Mouse (Mus musculus): ENCODE measurements at regions not wholly inside any gene's neighbourhood (a gene's known extent, or its start where the extent isn't known, plus 50 kb on each side); places are given as distances from the start of the nearest gene placed in this dataset.
"Not testable (repeated sequence)": the region's sequence is repeated elsewhere in the genome, so short reads cannot be mapped to it uniquely, and the experiment has no call there.

DNA sequence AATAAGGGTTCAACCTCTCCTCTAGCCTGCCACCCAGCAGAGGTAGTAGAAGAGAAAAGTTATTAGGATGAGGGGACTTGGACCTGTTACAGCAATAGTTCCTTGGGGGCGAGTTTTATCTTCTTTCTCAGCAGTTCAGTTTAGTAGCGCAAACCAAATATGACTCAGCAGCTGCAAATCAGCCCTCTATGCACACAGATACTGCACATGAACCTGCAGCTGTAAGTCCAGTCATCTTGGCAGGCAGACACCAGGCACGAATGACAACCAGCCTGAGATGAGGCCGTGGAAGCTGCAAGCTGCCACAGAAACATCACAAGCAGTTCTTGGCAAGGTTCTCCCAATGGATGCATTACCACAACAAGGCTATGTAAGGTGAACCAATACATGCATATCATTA lies 327.0 kb upstream of the Akr1e1 start:
- Histone ChIP-seq H3K27ac (ENCODE audit: insufficient read depth, low read depth, low read length) (no peak overlapping the region), H3K4me1 (ENCODE audit: control insufficient read depth, insufficient read depth, low read length) (no peaks in the 10 kb centered on the region), H3K4me3 (ENCODE audit: insufficient read depth, low read length) (no peak overlapping the region)
- TF ChIP-seq CTCF (IDR thresholded peaks at IDR 0.05; ENCODE audit: low read depth, low read length) (no peak), POLR2A (IDR thresholded peaks at IDR 0.05; ENCODE audit: borderline replicate concordance, low read depth, low read length) (no peak)

DNA sequence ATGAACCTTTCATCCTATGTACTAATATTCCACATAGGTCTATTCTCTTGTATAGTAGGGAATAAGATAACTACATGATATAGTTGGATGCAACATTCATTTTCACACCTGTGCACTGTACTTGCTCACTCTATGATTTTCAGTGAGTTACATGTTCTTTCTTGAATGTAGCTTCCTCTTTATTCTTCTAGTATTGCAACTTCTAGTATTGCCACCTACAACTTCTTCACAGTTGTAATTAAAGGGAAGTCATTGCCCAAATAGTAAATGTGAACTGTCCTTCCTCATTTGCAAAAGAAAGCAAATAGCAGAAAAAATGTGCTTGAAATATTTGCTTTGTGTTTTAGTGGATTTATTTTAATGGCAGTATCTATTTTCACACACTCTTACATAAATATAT lies 330.9 kb upstream of the Akr1e1 start:
- H3K4me3 ChIP-seq (ENCODE audit: insufficient read depth, low read length) = no peak overlapping the region
- peaks cover 2% of the 10 kb centered on the region; the same call in 1 of the 2 replicates for H3K4me1 ChIP-seq (ENCODE audit: control insufficient read depth, insufficient read depth, low read length)
- no peak overlapping the region for H3K27ac ChIP-seq (ENCODE audit: insufficient read depth, low read depth, low read length)
- TF ChIP-seq POLR2A (IDR thresholded peaks at IDR 0.05; ENCODE audit: borderline replicate concordance, low read depth, low read length) = no peak
- no peak for TF ChIP-seq CTCF (IDR thresholded peaks at IDR 0.05; ENCODE audit: low read depth, low read length)

DNA sequence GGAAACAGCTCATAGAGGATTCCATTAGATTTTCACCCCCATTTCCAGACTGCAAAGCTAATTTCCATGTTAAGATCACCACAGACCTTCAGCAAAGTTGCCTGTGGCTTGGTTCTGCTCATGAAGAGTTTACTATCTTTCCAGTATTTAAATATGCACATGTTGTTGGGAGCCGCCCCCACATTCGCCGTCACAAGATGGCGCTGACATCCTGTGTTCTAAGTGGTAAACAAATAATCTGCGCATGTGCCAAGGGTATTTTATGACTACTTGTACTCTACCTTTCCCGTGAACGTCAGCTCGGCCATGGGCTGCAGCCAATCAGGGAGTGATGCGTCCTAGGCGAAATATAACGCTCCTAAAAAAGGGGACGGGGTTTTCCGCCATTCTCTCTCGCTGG lies 333.5 kb upstream of the Akr1e1 start:
- H3K27ac ChIP-seq (ENCODE audit: insufficient read depth, low read depth, low read length); H3K4me1 ChIP-seq (ENCODE audit: control insufficient read depth, insufficient read depth, low read length); H3K4me3 ChIP-seq (ENCODE audit: insufficient read depth, low read length): not testable (repeated sequence)

DNA sequence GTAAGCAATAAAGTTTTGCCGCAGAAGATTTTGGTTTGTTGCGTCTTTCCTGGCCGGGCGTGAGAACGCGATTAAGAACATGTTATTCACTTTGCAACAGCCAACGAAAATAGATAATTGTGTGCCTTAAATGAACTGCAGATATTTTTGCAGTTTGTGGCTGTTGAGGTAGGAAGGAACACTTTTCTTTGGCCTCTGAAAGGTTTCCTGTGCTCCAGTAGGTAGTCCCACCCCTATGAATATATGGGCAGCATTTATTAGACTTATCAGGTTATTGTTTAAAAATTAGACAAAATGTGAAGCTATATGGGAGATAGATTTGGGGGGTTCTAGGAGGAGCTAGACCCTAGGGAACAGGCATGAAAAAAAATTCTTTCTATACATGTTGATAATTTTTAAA lies 334.1 kb upstream of the Akr1e1 start:
- no peak for TF ChIP-seq POLR2A (IDR thresholded peaks at IDR 0.05; ENCODE audit: borderline replicate concordance, low read depth, low read length)
- Histone ChIP-seq H3K27ac (ENCODE audit: insufficient read depth, low read depth, low read length) (no peak overlapping the region), H3K4me3 (ENCODE audit: insufficient read depth, low read length) (peak overlapping the region; percentile 61)

DNA sequence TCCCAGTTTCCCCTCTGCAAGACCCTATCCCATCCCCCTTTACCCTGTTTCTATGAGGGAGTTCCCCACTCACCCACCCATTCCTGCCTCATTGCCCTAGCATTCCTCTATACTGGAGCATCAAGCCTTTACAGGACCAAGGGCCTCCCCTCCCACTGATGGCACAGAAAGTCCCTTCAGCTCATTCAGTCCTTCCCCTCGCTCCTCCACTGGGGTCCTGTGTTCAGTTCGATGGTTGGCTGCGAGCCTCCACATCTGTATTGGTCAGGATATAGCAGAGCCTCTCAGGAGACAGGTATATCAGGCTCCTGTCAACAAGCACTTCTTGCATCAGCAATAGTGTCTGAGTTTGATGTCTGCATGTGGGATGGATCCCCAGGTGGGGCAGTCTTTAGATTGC lies 346.4 kb upstream of the Akr1e1 start:
- Histone ChIP-seq H3K4me3 (ENCODE audit: insufficient read depth, low read length) (no peak overlapping the region), H3K27ac (ENCODE audit: insufficient read depth, low read depth, low read length) (no peak overlapping the region), H3K4me1 (ENCODE audit: control insufficient read depth, insufficient read depth, low read length) (no peaks in the 10 kb centered on the region)
- no peak for TF ChIP-seq CTCF (IDR thresholded peaks at IDR 0.05; ENCODE audit: low read depth, low read length)
- no peak for TF ChIP-seq POLR2A (IDR thresholded peaks at IDR 0.05; ENCODE audit: borderline replicate concordance, low read depth, low read length)

More for the DNA sequence above, 334.1 kb upstream of the Akr1e1 start:
- peaks cover 2% of the 10 kb centered on the region; the same call in 1 of the 2 replicates for H3K4me1 ChIP-seq (ENCODE audit: control insufficient read depth, insufficient read depth, low read length)

DNA sequence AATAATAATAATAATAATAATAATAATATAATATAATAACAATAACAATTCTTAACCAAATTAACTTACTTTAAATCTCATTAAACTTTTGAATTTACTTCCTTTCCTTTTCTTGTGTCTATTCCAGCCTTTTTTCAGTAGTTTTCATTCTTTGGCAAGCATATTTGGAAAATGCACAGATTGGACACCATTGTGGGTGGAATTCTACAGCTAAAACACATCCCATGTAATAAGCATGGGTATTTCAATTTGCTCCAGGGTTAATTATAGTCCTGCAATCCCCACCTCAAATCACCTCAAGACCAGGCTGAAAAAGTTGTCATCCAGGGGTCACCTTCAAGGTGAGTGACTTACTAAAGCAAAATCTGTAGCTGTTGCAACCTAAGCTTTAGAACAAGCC lies 355.9 kb upstream of the Akr1e1 start:
- TF ChIP-seq CTCF (IDR thresholded peaks at IDR 0.05; ENCODE audit: low read depth, low read length) (no peak), POLR2A (IDR thresholded peaks at IDR 0.05; ENCODE audit: borderline replicate concordance, low read depth, low read length) (no peak)
- Histone ChIP-seq H3K27ac (ENCODE audit: insufficient read depth, low read depth, low read length) (no peak overlapping the region), H3K4me3 (ENCODE audit: insufficient read depth, low read length) (no peak overlapping the region), H3K4me1 (ENCODE audit: control insufficient read depth, insufficient read depth, low read length) (no peaks in the 10 kb centered on the region)

DNA sequence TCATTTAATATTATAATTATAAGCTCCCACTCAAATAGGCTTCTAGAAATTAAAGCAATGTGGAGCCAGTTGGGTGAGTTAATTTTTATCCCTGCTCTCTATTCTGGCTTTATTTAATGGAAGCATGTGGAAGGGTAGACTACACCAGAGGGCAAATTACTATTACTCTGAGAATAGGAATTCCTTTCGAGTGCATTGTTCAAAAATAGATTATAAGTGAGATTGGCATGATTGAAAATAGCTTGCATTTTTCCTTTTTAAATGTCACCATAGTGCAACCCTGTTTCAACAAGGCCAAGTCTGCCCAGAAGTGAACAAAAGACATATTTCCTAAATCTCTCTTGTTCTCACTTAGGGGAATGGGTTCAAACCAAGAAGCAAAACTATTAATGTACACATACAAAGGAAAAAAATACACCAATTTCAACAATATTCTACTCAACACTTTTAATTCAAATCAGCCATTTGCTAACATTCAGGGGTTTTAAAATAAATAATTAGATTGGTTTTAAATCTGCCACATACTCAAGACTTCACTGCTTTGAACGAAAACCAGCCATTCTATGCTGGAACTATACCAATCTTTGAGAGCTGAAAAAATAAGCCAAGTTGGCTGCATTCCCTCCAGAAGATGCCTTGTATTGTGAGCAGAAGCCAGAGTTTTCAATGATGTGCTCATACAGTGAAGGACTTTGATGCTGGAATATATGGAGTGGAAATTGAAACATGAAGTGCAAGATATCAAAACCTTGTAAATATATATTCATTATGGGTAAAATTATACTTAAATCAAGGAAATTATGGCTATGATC lies 361.3 kb upstream of the Akr1e1 start:
- Histone ChIP-seq H3K27ac (ENCODE audit: insufficient read depth, low read depth, low read length) (no peak overlapping the region), H3K4me3 (ENCODE audit: insufficient read depth, low read length) (no peak overlapping the region), H3K4me1 (ENCODE audit: control insufficient read depth, insufficient read depth, low read length) (no peaks in the 10 kb centered on the region)
- TF ChIP-seq POLR2A (IDR thresholded peaks at IDR 0.05; ENCODE audit: borderline replicate concordance, low read depth, low read length) (no peak), CTCF (IDR thresholded peaks at IDR 0.05; ENCODE audit: low read depth, low read length) (no peak)

DNA sequence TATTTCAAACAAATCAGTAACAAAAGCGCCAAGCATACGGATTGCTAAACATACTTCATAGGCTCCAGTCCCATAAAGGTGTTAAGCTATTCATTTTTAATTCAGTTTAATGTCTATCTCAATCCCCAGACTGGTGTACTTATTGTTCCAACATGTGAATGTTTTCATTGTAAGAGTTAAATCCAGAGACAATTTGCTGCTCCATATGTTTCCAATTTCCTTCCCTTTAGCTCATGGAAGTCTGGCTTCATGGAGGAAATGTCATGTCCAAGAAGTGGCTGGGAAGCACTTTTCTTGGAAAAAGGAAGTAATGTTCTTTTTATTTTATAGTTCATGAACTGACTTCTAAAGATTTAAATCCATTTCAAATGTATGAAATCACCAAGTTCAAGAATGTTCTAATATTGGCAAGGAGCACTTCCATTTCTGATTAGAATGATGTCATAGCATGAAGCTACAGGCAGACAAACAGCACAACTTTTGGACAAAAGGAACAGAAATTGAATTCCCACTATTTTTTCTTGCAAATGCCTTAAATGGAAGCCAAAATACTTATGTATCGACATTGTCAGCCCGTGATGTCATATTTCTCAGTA lies 362.6 kb upstream of the Akr1e1 start:
- TF ChIP-seq CTCF (IDR thresholded peaks at IDR 0.05; ENCODE audit: low read depth, low read length) = no peak
- no peak for TF ChIP-seq POLR2A (IDR thresholded peaks at IDR 0.05; ENCODE audit: borderline replicate concordance, low read depth, low read length)
- H3K4me3 ChIP-seq (ENCODE audit: insufficient read depth, low read length) = no peak overlapping the region
- H3K4me1 ChIP-seq (ENCODE audit: control insufficient read depth, insufficient read depth, low read length) = no peaks in the 10 kb centered on the region
- H3K27ac ChIP-seq (ENCODE audit: insufficient read depth, low read depth, low read length) = no peak overlapping the region

DNA sequence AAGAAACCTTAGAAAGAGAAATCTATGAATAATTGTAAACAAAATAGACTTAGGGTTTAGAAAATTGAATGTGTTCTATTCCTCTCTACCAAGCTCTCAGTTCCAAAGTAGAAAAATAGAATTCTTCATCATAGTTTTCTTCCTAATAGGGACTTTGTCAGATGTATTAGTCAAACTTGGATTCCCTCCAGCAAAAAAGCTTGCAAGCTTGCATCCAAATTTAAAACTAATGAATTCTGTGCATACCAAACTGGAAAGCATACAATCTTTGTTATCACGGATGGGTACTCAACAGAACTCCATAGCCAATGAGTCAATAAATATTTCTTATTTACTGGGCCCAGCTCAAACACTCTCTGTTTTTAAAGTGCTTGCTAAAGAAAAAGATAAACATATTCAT lies 383.9 kb upstream of the Akr1e1 start:
- H3K4me3 ChIP-seq (ENCODE audit: insufficient read depth, low read length) = no peak overlapping the region
- TF ChIP-seq CTCF (IDR thresholded peaks at IDR 0.05; ENCODE audit: low read depth, low read length) (no peak), POLR2A (IDR thresholded peaks at IDR 0.05; ENCODE audit: borderline replicate concordance, low read depth, low read length) (no peak)
- H3K4me1 ChIP-seq (ENCODE audit: control insufficient read depth, insufficient read depth, low read length) = no peaks in the 10 kb centered on the region
- H3K27ac ChIP-seq (ENCODE audit: insufficient read depth, low read depth, low read length) = no peak overlapping the region

DNA sequence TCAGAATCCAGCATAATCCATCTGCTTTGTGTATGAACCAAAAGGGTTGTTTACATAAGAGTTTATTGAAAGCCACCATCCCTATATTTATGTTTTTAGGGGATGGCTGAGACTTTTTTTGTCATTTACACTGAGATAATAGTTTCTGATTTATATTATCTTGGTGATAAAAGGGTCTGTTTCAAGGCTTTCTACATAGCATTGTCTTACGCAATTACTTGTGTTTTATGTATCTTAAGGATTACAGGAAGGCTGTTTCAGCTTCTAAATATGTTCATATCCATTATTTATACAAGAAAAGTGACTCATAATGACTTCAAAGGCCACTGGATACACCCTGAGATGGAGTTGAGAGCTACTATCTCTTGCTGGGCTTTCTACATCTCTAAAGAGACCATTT lies 399.3 kb upstream of the Akr1e1 start:
- TF ChIP-seq CTCF (IDR thresholded peaks at IDR 0.05; ENCODE audit: low read depth, low read length) = no peak
- no peak for TF ChIP-seq POLR2A (IDR thresholded peaks at IDR 0.05; ENCODE audit: borderline replicate concordance, low read depth, low read length)
- no peaks in the 10 kb centered on the region for H3K4me1 ChIP-seq (ENCODE audit: control insufficient read depth, insufficient read depth, low read length)
- H3K4me3 ChIP-seq (ENCODE audit: insufficient read depth, low read length) = no peak overlapping the region
- H3K27ac ChIP-seq (ENCODE audit: insufficient read depth, low read depth, low read length) = no peak overlapping the region

Measured in bone marrow macrophage, adult 2 months (primary cell).